Comparison of ENCODE assay signal across 8 mouse cellular contexts in the genomic region with DNA sequence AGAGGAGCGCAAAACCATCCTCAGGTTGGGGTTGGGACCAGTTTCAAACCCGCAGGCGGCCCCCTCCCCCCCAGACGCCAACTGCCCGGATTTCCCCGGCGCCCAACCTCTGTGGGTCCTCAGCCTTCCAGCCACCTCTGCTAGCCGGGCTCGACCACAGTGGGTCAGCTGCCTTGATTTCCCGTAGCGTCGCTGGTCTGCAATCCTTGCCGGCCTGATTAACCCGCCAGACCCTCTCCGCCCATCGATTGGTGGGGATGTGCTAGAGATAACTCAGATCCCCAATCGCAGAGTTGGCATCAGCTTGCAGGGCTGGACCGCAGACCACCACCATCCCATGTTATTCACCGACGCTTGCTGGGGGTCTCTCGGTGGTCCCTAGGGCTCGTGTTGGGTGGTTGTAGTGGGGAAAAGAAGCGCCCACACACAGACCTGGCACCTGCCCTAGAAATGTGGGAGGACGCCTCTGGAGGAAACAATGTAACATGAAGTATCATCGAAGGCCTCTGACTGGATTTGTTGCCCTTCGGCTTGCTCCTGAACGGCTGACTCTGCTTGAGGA. TPM values are rescaled to one million over a fixed set of nuclear protein-coding genes. Genes with fewer than 3 reads are reported as not detected.
DNase-seq lines count a peak whose midpoint lies in the region; ATAC-seq and TF ChIP-seq lines count a peak whose summit lies in the region.

No protein-coding gene starts in this region.

- ATAC-seq in embryonic facial prominence, embryonic 11.5 days (replicated peaks; ENCODE audit: insufficient number of reproducible peaks, low FRiP score, low TSS enrichment, low read depth): peak; percentile 74; the same call in 1 of the 2 replicates
- peak; percentile 72; the same call in 1 of the 2 replicates for ATAC-seq in hindbrain, postnatal 0 days

- 1% methylated on average over 27 of the region's 27 CpGs for WGBS in embryonic facial prominence, embryonic 11.5 days
- WGBS in hindbrain, postnatal 0 days: under 1% methylated on average over 26 of the region's 27 CpGs

- no peaks in the 10 kb centered on the region for H3K9me3 ChIP-seq in embryonic facial prominence, embryonic 11.5 days (replicated peaks; ENCODE audit: control insufficient read depth, low read length)
- no peaks in the 10 kb centered on the region for H3K9me3 ChIP-seq in hindbrain, postnatal 0 days (ENCODE audit: low read length)

- no peaks in the 10 kb centered on the region; the same call in none of the 2 replicates for H3K4me1 ChIP-seq in embryonic facial prominence, embryonic 11.5 days (ENCODE audit: control insufficient read depth, insufficient read depth, low read length)
- peaks cover 7% of the 10 kb centered on the region; the same call in 1 of the 2 replicates for H3K4me1 ChIP-seq in hindbrain, postnatal 0 days (ENCODE audit: insufficient read depth, low read length)

- H3K4me3 ChIP-seq in embryonic facial prominence, embryonic 11.5 days (ENCODE audit: low read depth, low read length): peak overlapping the region; percentile 96
- H3K4me3 ChIP-seq in hindbrain, postnatal 0 days (ENCODE audit: low read length): peak overlapping the region; percentile 90

- H3K27ac ChIP-seq in embryonic facial prominence, embryonic 11.5 days (replicated peaks; ENCODE audit: low read depth, low read length): peak overlapping the region; percentile 56; the same call in 1 of the 2 replicates
- peak overlapping the region; percentile 88 for H3K27ac ChIP-seq in hindbrain, postnatal 0 days

- H3K36me3 ChIP-seq in embryonic facial prominence, embryonic 11.5 days (replicated peaks; ENCODE audit: control insufficient read depth, insufficient read depth, low read depth, low read length): no peaks in the 10 kb centered on the region
- no peaks in the 10 kb centered on the region for H3K36me3 ChIP-seq in hindbrain, postnatal 0 days (ENCODE audit: insufficient read depth, low read length)

- no peak for TF ChIP-seq CTCF in hindbrain, postnatal 0 days (IDR thresholded peaks at IDR 0.05; ENCODE audit: low read depth)

- peak overlapping the region; percentile 96 for H3K9ac ChIP-seq in embryonic facial prominence, embryonic 11.5 days (replicated peaks; ENCODE audit: low read length)
- H3K9ac ChIP-seq in hindbrain, postnatal 0 days (replicated peaks; ENCODE audit: low read length): peak overlapping the region; percentile 93

- intact Hi-C loops in gastrocnemius, postnatal 36 days (cut with DNase I): loop anchor here (2.0 kb wide), 1 partner anchor 31 kb away; the partner anchor contains the start of genes Higd2a and Nop16

- peak; percentile 47 for DNase-seq in adrenal gland, postnatal 14 days
- DNase-seq in adrenal gland, postnatal 10 days: no peak
- peak; percentile 51 for DNase-seq in CD4-positive, CD25-positive, alpha-beta regulatory T cell, adult 2 months (ENCODE audit: low read depth, low spot score)
- DNase-seq in embryonic facial prominence, embryonic 11.5 days (ENCODE audit: low spot score): peak; percentile 20
- DNase-seq in hindbrain, postnatal 0 days (ENCODE audit: low spot score): peak; percentile 8
- DNase-seq in mesoderm, embryonic 11.5 days (ENCODE audit: low read depth, low spot score): peak; percentile 39
- DNase-seq in gastrocnemius, postnatal 36 days: no peak
- DNase-seq in ovary, postnatal 10 days (ENCODE audit: low spot score): no peak

- peak overlapping the region; percentile 75 for H3K4me2 ChIP-seq in embryonic facial prominence, embryonic 11.5 days (ENCODE audit: low read depth, low read length)
- H3K4me2 ChIP-seq in hindbrain, postnatal 0 days (ENCODE audit: low read depth, low read length): peak overlapping the region; percentile 91

- no peaks in the 10 kb centered on the region for H3K27me3 ChIP-seq in embryonic facial prominence, embryonic 11.5 days (ENCODE audit: control insufficient read depth, insufficient read depth, low read length)
- H3K27me3 ChIP-seq in hindbrain, postnatal 0 days (ENCODE audit: insufficient read depth, low read length): no peaks in the 10 kb centered on the region

RNA-seq across cellular contexts. Expression of gene Faf2, which starts 0.5 kb away (rescaled TPM):
- total RNA-seq in adrenal gland, postnatal 14 days (2021): 67.3 and 69.6 TPM in 2 replicates
- 10 to 100 TPM; 63.5 to 64.7 TPM for total RNA-seq in adrenal gland, postnatal 10 days (2021)
- polyA plus RNA-seq in embryonic facial prominence, embryonic 11.5 days (2014; fragmentation: Nextera tagmentation; extraction: Ambion mirVana): 89.2 and 96.9 TPM in 2 replicates
- 39.5 and 41.9 TPM in 2 replicates for total RNA-seq in hindbrain, postnatal 0 days (2014; rRNA removed)
- 64.0 and 65.0 TPM in 2 replicates for polyA plus RNA-seq in hindbrain, postnatal 0 days (2015; fragmentation: Nextera tagmentation; extraction: Ambion mirVana)
- total RNA-seq in gastrocnemius, postnatal 36 days (2021): 10 to 100 TPM; 10.5 to 13.8 TPM

RNA-seq across cellular contexts. Expression of gene Cltb, which starts 10.9 kb away (rescaled TPM):
- total RNA-seq in adrenal gland, postnatal 14 days (2021): 70.6 and 80.1 TPM in 2 replicates
- 10 to 100 TPM; 71.6 to 71.7 TPM for total RNA-seq in adrenal gland, postnatal 10 days (2021)
- 19.4 and 20.7 TPM in 2 replicates for polyA plus RNA-seq in embryonic facial prominence, embryonic 11.5 days (2014; fragmentation: Nextera tagmentation; extraction: Ambion mirVana)
- total RNA-seq in hindbrain, postnatal 0 days (2014; rRNA removed): 184 and 189 TPM in 2 replicates
- 312 and 318 TPM in 2 replicates for polyA plus RNA-seq in hindbrain, postnatal 0 days (2015; fragmentation: Nextera tagmentation; extraction: Ambion mirVana)
- 100 to 1,000 TPM; 132 to 139 TPM for total RNA-seq in gastrocnemius, postnatal 36 days (2021)

RNA-seq across cellular contexts. Expression of gene Higd2a, which starts 32.0 kb away (rescaled TPM):
- 260 and 265 TPM in 2 replicates for total RNA-seq in adrenal gland, postnatal 14 days (2021)
- 100 to 1,000 TPM; 255 to 257 TPM for total RNA-seq in adrenal gland, postnatal 10 days (2021)
- polyA plus RNA-seq in embryonic facial prominence, embryonic 11.5 days (2014; fragmentation: Nextera tagmentation; extraction: Ambion mirVana): 154 and 168 TPM in 2 replicates
- total RNA-seq in hindbrain, postnatal 0 days (2014; rRNA removed): 177 and 187 TPM in 2 replicates
- polyA plus RNA-seq in hindbrain, postnatal 0 days (2015; fragmentation: Nextera tagmentation; extraction: Ambion mirVana): 355 and 362 TPM in 2 replicates
- 100 to 1,000 TPM; 145 to 149 TPM for total RNA-seq in gastrocnemius, postnatal 36 days (2021)

RNA-seq across cellular contexts. Expression of gene Nop16, which starts 32.2 kb away (rescaled TPM):
- 56.0 and 60.9 TPM in 2 replicates for total RNA-seq in adrenal gland, postnatal 14 days (2021)
- 10 to 100 TPM; 32.4 to 41.0 TPM for total RNA-seq in adrenal gland, postnatal 10 days (2021)
- 72.5 and 75.1 TPM in 2 replicates for polyA plus RNA-seq in embryonic facial prominence, embryonic 11.5 days (2014; fragmentation: Nextera tagmentation; extraction: Ambion mirVana)
- total RNA-seq in hindbrain, postnatal 0 days (2014; rRNA removed): 19.7 and 24.5 TPM in 2 replicates
- 49.9 and 53.0 TPM in 2 replicates for polyA plus RNA-seq in hindbrain, postnatal 0 days (2015; fragmentation: Nextera tagmentation; extraction: Ambion mirVana)
- 10 to 100 TPM; 17.7 to 17.9 TPM for total RNA-seq in gastrocnemius, postnatal 36 days (2021)

RNA-seq across cellular contexts. Expression of gene Arl10, which starts 47.2 kb away (rescaled TPM):
- total RNA-seq in adrenal gland, postnatal 14 days (2021): 25.2 and 31.1 TPM in 2 replicates
- total RNA-seq in adrenal gland, postnatal 10 days (2021): 10 to 100 TPM; 27.1 to 31.4 TPM
- 24.9 and 26.0 TPM in 2 replicates for polyA plus RNA-seq in embryonic facial prominence, embryonic 11.5 days (2014; fragmentation: Nextera tagmentation; extraction: Ambion mirVana)
- total RNA-seq in hindbrain, postnatal 0 days (2014; rRNA removed): 159 and 240 TPM in 2 replicates
- 66.3 and 69.7 TPM in 2 replicates for polyA plus RNA-seq in hindbrain, postnatal 0 days (2015; fragmentation: Nextera tagmentation; extraction: Ambion mirVana)
- 1 to 10 TPM; 2.5 to 3.0 TPM for total RNA-seq in gastrocnemius, postnatal 36 days (2021)

Comparison
In these comparisons a context has a peak if more than half of its experiments do, and no peak if none do; other contexts are left out.
1. DNase-seq: peak in adrenal gland, postnatal 14 days (single experiment), CD4-positive, CD25-positive, alpha-beta regulatory T cell, adult 2 months (single experiment), embryonic facial prominence, embryonic 11.5 days (single experiment), hindbrain, postnatal 0 days (single experiment) and mesoderm, embryonic 11.5 days (single experiment); none in adrenal gland, postnatal 10 days (single experiment), gastrocnemius, postnatal 36 days (0 of 2) and ovary, postnatal 10 days (single experiment).